Mouse (Mus musculus): ENCODE data around the gene Mon2. TPM values are rescaled to one million over a fixed set of nuclear protein-coding genes. Genes with fewer than 3 reads are reported as not detected.

Gene Mon2
- 39.1 and 41.8 TPM in 2 replicates for polyA plus RNA-seq (2016; fragmentation: Nextera tagmentation; extraction: Ambion mirVana)

DNA sequence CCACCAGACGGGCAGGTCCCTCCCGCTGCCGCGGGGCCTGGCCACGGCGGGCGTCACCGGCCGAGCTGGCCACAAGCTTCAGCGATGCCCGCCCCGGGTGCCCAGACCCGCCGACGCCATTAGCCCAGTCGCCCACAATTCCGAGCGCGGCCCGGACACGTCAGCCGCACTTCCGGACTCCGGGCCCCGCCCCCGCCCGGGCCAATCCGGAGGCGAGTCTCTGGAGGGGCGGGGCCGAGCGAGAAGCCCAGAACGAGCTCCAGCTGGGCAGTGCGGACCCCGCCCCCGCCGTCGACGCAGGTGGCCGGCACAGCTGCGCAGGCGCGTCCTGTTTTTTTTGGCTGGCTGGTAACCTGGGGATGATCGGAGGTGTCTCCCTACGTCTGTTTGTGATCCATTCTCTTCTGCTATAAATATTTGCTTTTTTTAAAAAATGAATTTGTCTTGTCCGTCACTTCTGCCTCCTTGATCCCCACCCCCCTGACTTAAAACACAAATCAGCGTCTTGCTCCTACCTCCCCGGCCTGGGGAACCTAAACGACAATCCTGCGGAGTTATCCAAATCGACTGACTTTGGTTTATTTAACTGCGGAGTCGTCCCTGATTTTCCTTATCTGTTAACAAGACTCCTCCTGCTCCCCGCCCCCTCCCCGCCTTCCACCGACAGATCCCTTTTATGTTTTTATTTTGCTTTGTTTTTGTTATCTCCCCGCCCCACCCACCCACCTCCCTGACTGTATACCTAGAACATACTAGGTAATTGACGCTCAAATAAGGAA lies at the start of gene Mon2:
Gene Mon2 (minus strand): TSS at position 261 of the 779 bp plus-strand sequence.
- Histone ChIP-seq H3K9ac (peak within 1 kb of the TSS; percentile 96), H3K4me2 (peak within 1 kb of the TSS; percentile 79), H3K27ac (peak within 1 kb of the TSS; percentile 81), H3K9me3 (no peaks in the 10 kb centered on the region), H3K36me3 (replicated peaks) (peaks cover 13% of the 10 kb centered on the region), H3K4me1 (peaks cover 12% of the 10 kb centered on the region), H3K4me3 (replicated peaks) (peak within 1 kb of the TSS; percentile 97), H3K27me3 (no peaks in the 10 kb centered on the region)
- ATAC-seq (ENCODE audit: low FRiP score), result peak; percentile 100
- whole genome bisulfite sequencing, result under 1% methylated on average over 51 of the region's 58 CpGs

DNA sequence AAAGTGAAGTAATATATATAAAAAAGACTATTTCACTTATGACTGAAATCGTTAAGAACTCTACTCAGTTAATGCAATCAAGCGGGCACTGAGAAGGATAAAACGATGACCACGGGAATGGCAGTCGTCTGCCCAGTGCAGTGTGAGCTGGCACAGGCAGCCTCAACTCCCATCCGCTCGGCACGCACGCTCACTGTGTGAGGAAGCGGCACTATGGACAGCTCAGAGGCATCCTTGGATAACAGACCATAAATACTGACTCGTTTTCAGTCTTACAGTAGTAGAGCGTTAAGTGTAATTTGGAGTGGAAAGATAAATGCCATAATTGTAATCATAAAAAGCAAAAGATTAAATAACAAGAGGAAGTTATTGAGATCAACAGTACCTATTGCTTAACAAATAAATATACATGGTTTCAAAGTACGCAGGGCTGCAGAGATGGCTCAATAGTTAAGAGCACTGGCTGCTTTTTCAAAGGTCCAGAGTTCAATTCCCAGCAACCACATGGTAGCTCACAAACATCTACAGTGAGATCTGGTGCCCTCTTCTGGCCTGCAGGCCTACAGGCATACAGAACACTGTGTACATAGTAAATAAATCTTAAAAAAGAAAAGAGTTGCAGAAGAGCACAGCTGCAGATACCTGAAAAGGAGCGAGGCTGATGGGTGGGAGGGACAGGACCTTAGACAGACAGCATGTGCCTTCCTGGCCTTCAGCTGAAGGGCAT lies 44.5 kb upstream of the Mon2 start:
- Histone ChIP-seq H3K27ac (no peak overlapping the region), H3K36me3 (replicated peaks) (peaks cover 84% of the 10 kb centered on the region), H3K9ac (no peak overlapping the region), H3K4me3 (replicated peaks) (no peak overlapping the region), H3K9me3 (no peaks in the 10 kb centered on the region), H3K27me3 (no peaks in the 10 kb centered on the region), H3K4me2 (no peak overlapping the region), H3K4me1 (no peaks in the 10 kb centered on the region)
- ATAC-seq (ENCODE audit: low FRiP score), result no peak
- 94% methylated on average over 14 of the region's 14 CpGs for WGBS

DNA sequence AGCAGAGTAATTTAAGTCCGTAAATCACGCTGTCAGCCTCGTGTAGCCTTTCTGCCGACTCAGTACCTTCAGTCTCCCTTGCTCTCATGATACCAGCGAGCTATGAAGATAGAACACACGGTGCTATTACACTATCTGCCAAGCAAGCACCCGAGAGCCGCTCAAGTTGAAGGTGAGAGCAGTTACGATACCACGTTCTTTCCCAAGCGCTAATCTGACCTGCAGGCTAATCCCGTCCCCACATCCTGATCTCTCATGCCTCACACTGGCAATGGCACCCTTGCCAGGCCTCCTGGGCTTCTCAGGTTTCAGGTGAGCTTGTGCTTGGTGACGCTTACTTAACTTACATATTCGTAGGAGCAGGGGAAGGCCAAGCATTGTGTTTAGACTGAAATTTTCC lies 40.6 kb upstream of the Mon2 start:
- 88% methylated on average over 14 of the region's 14 CpGs for WGBS
- Histone ChIP-seq H3K36me3 (replicated peaks) (peaks cover 67% of the 10 kb centered on the region), H3K27me3 (no peaks in the 10 kb centered on the region), H3K4me3 (replicated peaks) (no peak overlapping the region), H3K9ac (no peak overlapping the region), H3K27ac (no peak overlapping the region), H3K9me3 (no peaks in the 10 kb centered on the region), H3K4me1 (no peaks in the 10 kb centered on the region), H3K4me2 (no peak overlapping the region)
- ATAC-seq (ENCODE audit: low FRiP score), result no peak

DNA sequence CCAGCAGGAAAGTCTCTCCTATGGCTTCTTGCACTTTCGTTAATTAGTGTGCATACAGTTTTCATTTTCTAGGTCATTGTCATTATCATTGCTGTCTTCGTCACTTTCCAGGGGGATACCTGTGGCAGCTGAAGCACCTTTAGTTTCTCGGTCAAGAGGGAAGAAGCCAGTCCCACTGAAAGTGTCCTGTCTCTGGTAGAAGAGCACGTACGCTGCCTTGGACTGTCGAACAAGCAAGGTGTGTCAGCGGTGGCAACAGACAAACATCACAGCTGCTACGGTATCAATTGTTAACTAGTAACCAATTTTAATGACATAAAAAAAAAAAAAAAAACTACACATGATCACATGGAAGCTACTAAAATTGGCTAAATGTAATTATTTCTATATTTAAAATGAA lies 37.2 kb upstream of the Mon2 start:
- H3K27me3 ChIP-seq, result no peaks in the 10 kb centered on the region
- no peak for ATAC-seq (ENCODE audit: low FRiP score)
- H3K4me2 ChIP-seq, result no peak overlapping the region
- H3K9ac ChIP-seq, result no peak overlapping the region
- H3K27ac ChIP-seq, result no peak overlapping the region
- H3K4me3 ChIP-seq (replicated peaks), result no peak overlapping the region
- H3K36me3 ChIP-seq (replicated peaks), result peaks cover 48% of the 10 kb centered on the region
- no peaks in the 10 kb centered on the region for H3K9me3 ChIP-seq
- WGBS, result 95% methylated on average over 8 of the region's 8 CpGs
- H3K4me1 ChIP-seq, result no peaks in the 10 kb centered on the region

DNA sequence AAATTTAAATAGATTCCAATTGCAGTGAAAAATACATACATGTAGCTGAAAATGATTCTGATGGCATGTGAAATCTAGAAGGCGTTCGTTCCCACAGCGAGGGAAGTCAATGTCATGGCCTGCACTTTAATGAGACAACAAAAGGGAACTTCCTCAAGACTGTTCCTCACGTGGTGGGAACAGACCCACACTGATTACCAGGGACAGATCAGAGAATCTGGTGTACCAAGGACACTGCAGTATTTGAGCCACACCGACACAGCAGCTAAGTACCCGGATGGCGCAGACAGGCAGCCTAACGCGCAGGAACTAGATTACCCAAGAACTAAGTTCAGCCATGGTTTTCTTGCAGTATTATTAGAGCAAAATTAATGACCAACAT lies 36.5 kb upstream of the Mon2 start:
- H3K9me3 ChIP-seq, result no peaks in the 10 kb centered on the region
- no peak overlapping the region for H3K4me3 ChIP-seq (replicated peaks)
- no peaks in the 10 kb centered on the region for H3K27me3 ChIP-seq
- 92% methylated on average over 9 of the region's 9 CpGs for WGBS
- ATAC-seq (ENCODE audit: low FRiP score), result no peak
- H3K4me1 ChIP-seq, result no peaks in the 10 kb centered on the region
- H3K36me3 ChIP-seq (replicated peaks), result peaks cover 41% of the 10 kb centered on the region
- H3K9ac ChIP-seq, result no peak overlapping the region
- no peak overlapping the region for H3K27ac ChIP-seq
- H3K4me2 ChIP-seq, result no peak overlapping the region

DNA sequence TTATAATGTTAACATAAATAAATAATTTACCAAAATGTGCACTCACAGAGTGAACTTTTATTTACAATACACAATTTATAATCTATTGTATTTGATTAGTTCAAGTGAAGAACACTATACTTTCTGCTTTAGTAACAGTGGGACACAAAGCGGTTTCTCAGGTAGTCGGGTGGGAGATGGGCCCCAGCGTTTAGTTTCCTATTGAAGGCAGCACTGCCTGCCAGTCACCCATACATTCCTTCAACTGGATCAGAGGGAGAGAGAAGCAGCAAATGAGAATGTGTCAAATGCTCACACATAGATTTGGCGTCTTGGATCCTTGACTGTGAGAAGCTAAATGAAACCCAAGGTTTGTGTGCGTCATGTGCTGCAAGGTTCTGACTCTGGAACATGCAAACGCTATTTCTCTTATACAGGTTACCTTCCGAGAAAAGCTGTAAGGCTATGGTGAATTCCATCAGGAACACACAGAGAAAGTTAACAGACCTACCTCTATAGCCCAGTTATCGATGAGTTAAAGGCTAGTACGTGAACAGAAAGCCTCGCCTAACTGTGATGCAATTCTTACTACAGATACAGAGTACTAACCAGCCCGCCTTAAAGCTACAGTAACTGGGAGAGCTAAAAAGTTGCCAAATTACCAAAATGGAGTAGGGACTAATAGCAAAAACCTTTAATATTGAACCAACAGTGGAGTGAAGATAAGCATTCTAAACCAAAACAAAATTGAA lies 35.9 kb upstream of the Mon2 start:
- no peak overlapping the region for H3K27ac ChIP-seq
- H3K4me2 ChIP-seq, result no peak overlapping the region
- no peaks in the 10 kb centered on the region for H3K27me3 ChIP-seq
- H3K36me3 ChIP-seq (replicated peaks), result peaks cover 36% of the 10 kb centered on the region
- no peaks in the 10 kb centered on the region for H3K9me3 ChIP-seq
- H3K4me1 ChIP-seq, result no peaks in the 10 kb centered on the region
- H3K9ac ChIP-seq, result no peak overlapping the region
- WGBS, result 90% methylated on average over 11 of the region's 11 CpGs
- no peak overlapping the region for H3K4me3 ChIP-seq (replicated peaks)
- ATAC-seq (ENCODE audit: low FRiP score), result no peak

DNA sequence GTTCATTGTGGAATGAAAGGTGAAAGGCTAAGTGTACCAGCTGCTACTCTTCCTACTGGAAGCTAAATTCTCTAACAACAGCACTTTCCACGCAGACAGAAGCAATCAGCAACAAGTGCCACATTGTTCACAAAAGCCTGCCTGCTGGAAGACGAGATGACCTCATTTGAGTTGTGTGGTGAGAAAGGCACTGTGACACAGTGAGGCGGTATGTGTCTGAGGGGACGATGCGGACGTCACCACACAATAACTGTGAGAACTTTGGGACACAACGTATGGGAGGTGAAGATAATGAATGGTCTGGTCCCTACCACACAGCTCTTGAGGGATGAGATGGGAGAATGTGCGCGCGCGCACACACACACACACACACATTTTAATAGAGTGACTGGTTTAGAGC lies 34.2 kb upstream of the Mon2 start:
- Histone ChIP-seq H3K4me2 (no peak overlapping the region), H3K4me1 (no peaks in the 10 kb centered on the region), H3K27me3 (no peaks in the 10 kb centered on the region), H3K9me3 (no peaks in the 10 kb centered on the region), H3K9ac (no peak overlapping the region), H3K36me3 (replicated peaks) (peaks cover 20% of the 10 kb centered on the region), H3K4me3 (replicated peaks) (no peak overlapping the region), H3K27ac (no peak overlapping the region)
- 64% methylated on average over 11 of the region's 11 CpGs for WGBS
- ATAC-seq (ENCODE audit: low FRiP score), result peak; percentile 51; the same call in 1 of the 2 replicates

DNA sequence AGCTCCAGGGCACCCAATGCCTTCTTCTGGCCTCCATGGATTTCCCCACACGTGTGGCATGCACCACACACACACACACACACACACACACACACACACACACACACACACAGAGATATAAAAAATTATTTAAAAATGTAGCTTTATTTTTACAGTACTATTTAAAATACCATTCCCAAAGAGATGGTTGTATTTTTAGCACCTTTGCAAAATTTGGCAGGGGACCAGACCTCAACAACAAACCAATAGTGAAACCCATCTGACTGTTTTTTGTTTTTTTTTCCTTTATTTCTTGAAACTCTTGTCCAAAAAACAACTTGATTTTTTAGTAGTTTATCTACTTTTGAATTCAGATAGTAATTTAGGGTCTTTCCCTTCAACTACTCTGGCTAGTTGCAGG lies 32.2 kb upstream of the Mon2 start:
- Histone ChIP-seq H3K4me2 (no peak overlapping the region), H3K9me3 (no peaks in the 10 kb centered on the region), H3K4me3 (replicated peaks) (no peak overlapping the region), H3K9ac (no peak overlapping the region), H3K27me3 (no peaks in the 10 kb centered on the region), H3K27ac (no peak overlapping the region), H3K36me3 (replicated peaks) (peaks cover 5% of the 10 kb centered on the region; the same call in 1 of the 2 replicates), H3K4me1 (no peaks in the 10 kb centered on the region)
- 82% methylated on average over 1 of the region's 1 CpGs for WGBS
- ATAC-seq (ENCODE audit: low FRiP score), result no peak

DNA sequence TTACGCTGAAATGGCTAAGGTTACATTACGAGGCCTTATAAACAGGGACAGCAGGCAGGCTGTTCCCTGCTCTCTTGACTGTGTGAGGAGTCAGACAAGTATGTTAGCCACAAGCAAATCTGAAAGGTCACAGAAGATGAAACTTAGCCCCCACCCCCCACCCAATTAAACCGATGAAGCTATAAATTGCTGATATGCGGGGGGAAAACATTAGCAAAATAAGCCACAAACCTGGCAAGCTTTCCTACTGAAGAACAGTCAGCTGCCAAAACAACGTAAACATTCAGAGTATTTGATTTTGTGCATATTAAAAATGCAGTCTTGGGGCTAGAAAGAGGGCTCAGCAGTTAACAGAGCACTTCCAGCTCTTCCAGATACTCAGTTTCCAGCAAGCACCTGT lies 31.8 kb upstream of the Mon2 start:
- no peak for ATAC-seq (ENCODE audit: low FRiP score)
- Histone ChIP-seq H3K4me3 (replicated peaks) (no peak overlapping the region), H3K27ac (no peak overlapping the region), H3K4me1 (no peaks in the 10 kb centered on the region), H3K36me3 (replicated peaks) (peaks cover 5% of the 10 kb centered on the region; the same call in 1 of the 2 replicates), H3K9ac (no peak overlapping the region), H3K9me3 (no peaks in the 10 kb centered on the region), H3K27me3 (no peaks in the 10 kb centered on the region), H3K4me2 (no peak overlapping the region)
- WGBS, result 95% methylated on average over 5 of the region's 5 CpGs

DNA sequence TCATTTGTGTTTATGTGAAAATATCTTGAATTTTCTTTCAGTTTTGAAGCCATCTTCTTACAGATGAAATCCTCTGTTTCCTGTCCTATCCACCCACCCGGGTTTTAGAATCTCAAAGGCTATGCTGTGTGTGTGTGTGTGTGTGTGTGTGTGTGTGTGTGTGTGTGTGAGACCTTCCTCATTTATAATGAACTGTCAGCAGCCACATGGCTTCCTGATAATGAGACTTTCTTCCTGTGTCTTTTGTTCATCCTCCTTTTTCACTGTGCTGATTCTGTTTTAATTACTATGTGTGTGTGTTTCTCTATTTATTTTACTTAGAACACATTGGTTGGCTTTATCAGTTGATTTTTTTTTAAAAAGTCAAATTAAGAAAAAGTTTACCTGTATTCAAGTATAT lies 25.0 kb upstream of the Mon2 start:
- H3K4me2 ChIP-seq, result no peak overlapping the region
- no peak overlapping the region for H3K9ac ChIP-seq
- no peaks in the 10 kb centered on the region for H3K9me3 ChIP-seq
- H3K4me3 ChIP-seq (replicated peaks), result no peak overlapping the region
- H3K36me3 ChIP-seq (replicated peaks), result no peaks in the 10 kb centered on the region
- 82% methylated on average over 1 of the region's 1 CpGs for WGBS
- no peak for ATAC-seq (ENCODE audit: low FRiP score)
- no peaks in the 10 kb centered on the region for H3K4me1 ChIP-seq
- H3K27me3 ChIP-seq, result no peaks in the 10 kb centered on the region
- no peak overlapping the region for H3K27ac ChIP-seq

DNA sequence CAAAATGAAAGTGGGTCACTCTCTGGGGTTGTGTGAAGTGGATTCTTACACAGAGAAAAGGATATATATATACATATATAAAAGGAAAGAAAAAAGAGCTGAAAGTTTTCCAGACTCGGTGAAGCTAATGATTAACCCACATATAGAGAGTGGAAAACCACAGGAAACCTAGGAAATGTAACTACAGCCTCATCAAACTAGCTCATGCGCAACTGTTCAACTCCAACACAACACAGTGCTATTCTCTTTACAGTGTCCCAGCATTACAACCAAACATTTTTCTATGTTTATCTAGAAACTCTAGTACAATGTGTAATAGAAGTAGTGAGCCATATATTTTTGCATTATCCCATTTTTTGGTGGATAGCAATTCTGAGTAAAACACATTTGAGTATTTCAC lies 24.3 kb upstream of the Mon2 start:
- ATAC-seq (ENCODE audit: low FRiP score), result no peak
- Histone ChIP-seq H3K9ac (no peak overlapping the region), H3K4me2 (no peak overlapping the region), H3K27me3 (no peaks in the 10 kb centered on the region), H3K36me3 (replicated peaks) (no peaks in the 10 kb centered on the region), H3K4me3 (replicated peaks) (no peak overlapping the region), H3K9me3 (no peaks in the 10 kb centered on the region), H3K4me1 (no peaks in the 10 kb centered on the region), H3K27ac (no peak overlapping the region)
- WGBS, result 92% methylated on average over 2 of the region's 2 CpGs

DNA sequence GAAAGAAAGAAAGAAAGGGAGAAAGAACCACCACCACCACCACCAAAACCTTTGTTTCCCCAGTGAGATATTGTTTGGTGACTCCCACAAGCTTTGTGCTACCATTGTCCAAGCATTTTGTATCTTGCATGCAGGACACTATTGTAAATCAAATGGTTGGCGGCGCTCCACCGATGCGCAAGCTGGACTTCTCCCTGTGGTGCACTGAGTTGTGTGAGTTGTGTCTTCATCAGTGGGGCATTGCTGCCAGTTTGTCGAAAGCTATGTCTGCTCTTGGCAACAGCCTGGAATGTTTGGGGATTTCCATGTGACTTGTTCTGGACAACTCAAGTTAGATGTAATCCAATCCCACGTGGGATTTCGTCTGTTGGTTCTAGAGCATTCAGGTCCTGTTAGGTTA lies 18.2 kb upstream of the Mon2 start:
- WGBS, result 83% methylated on average over 7 of the region's 7 CpGs
- Histone ChIP-seq H3K36me3 (replicated peaks) (no peaks in the 10 kb centered on the region), H3K27me3 (no peaks in the 10 kb centered on the region), H3K9me3 (no peaks in the 10 kb centered on the region), H3K4me3 (replicated peaks) (no peak overlapping the region), H3K4me2 (no peak overlapping the region), H3K4me1 (no peaks in the 10 kb centered on the region), H3K9ac (no peak overlapping the region), H3K27ac (no peak overlapping the region)
- no peak for ATAC-seq (ENCODE audit: low FRiP score)
